Mouse (Mus musculus) mouse embryonic stem cell (cell line): ENCODE results near the gene Olfr644.

Experiments used
- in situ Hi-C, 2 experiments: fragments of 300-500 bp; cut with MboI; formaldehyde crosslinking; loops; 1 replicate in 1 of 2; 3 replicates in 1 of 2; pipeline ENCODE4 v1.14.3; 2019 to 2020; ENCODE audit warnings: low sequenced_read_pairs in 2 of 2, low pct_unique_long_range_greater_than_20kb in 1 of 2, mixed read lengths in 1 of 2; ENCODE audit not compliant: unreplicated experiment in 1 of 2

Olfr644 gene

DNA sequence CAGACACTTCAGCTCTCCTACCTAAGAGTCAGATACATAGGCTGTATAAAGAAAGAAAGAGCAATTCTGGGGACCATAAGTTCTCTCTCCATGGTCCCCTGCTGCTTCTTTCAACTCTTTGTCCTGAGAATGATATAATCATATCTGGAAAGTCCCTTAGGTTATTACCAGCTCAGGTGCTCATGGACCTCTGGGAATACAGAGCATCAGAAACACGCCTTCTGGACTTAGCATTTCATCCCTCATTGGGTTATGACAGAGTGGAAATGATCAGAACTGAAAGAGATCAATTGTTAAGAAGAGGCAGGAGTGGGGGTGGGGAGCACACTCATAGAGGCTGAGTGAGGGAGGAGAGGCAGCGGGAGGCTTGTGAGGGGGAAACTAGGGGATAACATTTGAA is at the start of gene Olfr644:
Olfr644 (minus strand) TSS at position 101 of the 400 bp plus-strand sequence.
- in situ Hi-C loops = no loop called here

DNA sequence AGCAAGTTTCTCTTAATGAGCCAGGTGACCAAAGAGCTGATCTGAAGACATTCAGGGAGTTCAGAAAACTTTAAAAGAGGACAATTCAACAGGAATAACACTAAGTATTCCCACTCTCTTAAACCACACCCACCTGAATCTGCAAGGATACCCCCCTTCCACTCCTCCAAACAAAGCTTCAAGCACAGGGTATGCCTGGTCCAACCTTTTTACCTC is 33.0 kb upstream of the Olfr644 start, which contains the start of gene Olfr646:
Olfr646 (plus strand) TSS at position 117 of the 216 bp plus-strand sequence.
- in situ Hi-C loops = no loop called here

DNA sequence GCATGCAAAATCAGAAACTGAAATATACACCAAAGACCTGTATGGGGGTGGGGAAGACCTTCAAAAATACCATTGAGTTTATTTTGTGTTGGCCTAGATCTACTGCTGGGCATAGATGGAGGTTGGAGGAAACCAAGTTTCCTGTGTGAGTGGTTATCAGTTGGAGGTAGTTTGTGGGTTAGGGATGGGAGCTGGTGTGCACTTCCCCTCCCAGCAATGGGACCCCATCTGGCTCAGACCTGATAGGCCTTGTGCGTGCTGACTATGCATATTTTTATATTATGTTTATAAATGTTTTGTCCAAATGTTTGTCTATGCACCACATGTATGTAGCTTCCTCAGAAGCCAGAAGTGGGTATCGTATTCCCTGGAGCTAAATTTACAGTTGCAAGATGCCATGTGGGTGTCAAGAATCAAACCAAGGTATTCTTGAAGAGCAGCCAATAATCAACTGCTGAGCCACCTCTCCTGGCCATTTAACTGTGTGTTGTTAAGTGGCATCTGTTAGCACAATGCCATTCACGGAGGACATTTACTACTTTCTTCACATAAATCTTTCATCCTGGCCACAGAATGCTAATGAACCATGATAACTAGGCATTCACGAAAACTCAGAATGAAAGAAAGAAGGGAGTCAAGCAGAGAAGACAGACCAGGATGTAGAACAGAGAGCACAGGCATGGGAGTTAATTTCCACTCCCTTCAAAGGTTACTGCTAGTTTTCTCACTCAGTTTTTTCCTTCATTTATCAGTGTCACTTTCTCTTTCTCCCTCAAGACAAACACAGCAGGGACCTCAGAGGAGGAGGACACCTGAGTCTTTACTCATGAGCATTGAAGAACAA is 32.5 kb upstream of the Olfr644 start:
- in situ Hi-C loops = no loop called here

DNA sequence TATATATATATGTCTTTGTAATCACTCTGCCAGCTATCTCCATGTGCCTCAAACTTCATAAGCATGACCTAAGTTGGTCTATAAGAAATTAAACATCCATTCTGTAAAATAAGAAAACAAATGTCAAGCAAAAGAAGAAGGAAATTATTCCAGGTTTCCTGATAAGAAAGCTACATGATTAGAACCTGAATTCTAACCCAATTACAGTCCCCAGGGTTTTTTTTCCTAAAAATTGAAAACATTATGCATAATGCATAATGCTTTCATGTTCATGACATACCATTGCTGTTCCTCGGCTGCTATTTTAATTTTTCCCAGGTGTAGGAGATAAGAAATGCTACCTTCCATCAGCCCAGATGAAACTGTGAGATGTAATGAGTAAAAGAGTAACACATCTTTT is 13.7 kb upstream of the Olfr644 start, which contains the start of gene Olfr645:
Olfr645 (minus strand) TSS at position 101 of the 400 bp plus-strand sequence.
- in situ Hi-C loops = no loop called here

DNA sequence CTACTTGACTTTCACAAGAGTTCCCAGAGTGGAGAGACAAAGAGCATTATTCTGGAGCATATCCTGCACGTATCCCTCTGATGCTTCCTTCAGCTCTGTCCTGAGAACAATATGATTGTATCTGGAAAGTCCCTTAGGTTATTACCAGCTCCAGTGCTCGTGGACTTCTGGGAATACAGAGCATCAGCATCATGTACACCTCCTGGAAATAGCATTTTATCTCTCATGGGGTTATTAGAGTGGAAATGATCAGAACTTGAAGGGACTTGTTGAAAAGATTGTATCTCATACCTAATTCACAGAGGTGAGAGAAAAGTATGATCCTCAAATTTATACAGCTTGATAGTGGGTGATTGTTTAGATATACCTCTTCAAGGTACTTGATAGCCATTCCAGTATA is 10.3 kb downstream of the Olfr644 start, which contains the start of gene 4930516K23Rik:
4930516K23Rik (minus strand) TSS at position 101 of the 400 bp plus-strand sequence.
- in situ Hi-C loops = no loop called here

DNA sequence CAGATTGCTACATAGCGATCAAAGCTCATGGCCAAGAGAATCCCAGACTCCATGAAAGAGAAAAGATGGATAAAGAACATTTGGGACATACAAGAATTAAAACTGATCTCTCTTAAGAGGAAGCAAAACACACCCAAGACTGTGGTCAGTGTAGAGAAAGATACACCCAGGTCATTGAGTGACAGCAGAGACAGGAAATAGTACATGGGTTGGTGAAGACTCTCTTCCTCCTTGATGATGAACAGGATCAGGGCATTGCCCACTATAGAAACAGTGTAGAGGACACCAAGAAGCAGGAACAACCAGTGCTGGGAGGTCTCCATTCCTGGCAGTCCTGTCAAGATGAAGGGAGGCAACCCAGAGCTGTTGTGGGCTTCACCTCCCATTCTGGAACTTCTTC is 12.5 kb downstream of the Olfr644 start:
- in situ Hi-C loops = no loop called here

DNA sequence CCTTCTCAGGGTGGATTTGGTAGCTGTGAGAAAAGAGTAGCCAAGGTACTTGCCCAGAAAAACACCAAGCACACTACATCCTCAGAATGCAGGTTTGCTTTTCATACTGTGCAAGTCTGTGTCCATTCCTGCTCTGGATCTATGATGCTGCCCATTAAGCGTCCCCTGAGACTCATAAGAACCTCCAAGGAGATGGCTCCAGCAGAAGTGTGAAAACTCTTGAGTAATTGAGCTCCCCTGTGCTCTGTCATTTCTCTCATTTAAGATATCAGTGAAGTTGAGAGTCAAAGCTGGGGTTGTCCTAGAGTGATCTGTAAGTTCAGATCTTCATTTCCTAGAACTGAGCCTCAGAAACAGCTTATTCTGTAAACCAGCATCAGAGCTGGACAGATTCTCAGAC is 19.1 kb downstream of the Olfr644 start, which contains the start of gene Olfr642:
Olfr642 (minus strand) TSS at position 101 of the 400 bp plus-strand sequence.
- in situ Hi-C loops = no loop called here

DNA sequence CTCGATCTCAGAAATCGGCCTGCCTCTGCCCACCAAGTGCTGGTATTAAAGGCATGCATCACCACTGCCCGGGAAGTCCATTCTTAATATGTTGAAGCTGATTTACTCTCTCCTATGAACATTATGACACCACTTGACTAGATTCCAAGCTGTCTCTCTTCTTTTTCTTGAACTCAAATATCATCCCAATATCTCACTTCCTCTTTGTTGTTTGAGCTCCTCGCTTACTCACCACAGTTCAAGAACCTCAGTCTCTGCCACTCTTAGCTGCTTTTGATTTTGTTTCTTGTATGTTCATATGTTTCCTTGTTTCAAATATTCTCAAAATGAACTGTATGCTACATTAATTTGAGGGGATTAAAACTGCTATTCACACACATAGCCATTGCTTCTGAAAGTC is 20.9 kb downstream of the Olfr644 start:
- in situ Hi-C loops = no loop called here

DNA sequence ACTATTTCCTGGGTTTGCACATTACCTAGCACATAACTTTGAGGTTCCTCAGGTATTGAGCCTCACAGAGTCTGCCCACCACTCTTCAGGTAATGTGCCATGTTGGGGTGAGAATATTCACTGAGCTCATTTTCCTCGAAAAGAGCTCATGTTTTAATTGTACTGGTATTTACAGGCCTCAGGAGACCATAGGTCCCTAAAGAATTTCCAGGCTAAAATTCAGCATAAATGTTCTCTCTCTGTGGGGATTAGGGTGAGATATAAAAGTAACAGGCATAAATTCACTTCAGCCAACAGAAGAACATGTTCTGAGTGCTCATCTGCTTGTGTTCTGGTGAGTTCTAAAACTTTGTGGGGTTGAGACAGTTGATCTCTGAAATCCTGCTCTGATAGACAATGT is 36.5 kb downstream of the Olfr644 start, which contains the start of gene Olfr641:
Olfr641 (plus strand) TSS at position 301 of the 400 bp plus-strand sequence.
- in situ Hi-C loops = no loop called here

DNA sequence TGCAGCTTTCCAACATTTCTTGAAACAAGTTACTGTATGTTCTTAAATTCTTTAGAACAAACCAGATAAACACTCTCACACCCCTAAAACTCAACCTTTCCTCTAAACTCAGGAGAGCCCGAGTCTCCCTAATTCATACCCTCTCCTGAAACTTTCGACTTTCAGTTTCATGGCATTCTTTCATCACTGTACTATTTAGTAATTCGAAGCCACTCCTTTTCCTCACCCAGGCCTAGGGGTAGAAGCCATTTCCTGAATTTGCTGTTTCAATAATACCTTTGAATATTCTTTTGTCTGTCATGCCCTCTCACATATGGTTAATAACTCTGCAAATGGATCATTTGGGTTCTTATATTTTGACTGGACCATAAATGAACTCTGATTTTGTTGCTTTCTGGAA is 44.7 kb downstream of the Olfr644 start:
- in situ Hi-C loops = no loop called here

DNA sequence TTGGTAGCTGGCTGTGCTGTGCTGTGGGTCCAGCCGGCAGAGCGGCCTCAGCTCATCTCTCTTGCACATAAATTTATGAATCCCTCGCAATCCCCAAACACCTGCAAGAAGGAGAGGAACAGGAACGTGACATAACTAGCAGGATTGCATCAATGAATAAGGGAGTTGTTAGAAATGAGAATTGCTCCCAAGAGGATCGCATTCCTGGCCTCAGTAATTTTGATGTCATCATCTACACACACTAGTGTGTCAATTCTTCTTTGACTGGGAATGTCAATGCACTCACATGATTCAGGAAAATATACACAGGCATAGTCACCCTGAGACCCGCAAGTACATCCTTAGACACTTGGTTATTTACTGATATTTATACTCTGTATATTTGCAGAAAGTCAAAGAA is 46.2 kb downstream of the Olfr644 start, which contains the start of gene Olfr640:
Olfr640 (minus strand) TSS at position 101 of the 400 bp plus-strand sequence.
- in situ Hi-C loops = no loop called here

DNA sequence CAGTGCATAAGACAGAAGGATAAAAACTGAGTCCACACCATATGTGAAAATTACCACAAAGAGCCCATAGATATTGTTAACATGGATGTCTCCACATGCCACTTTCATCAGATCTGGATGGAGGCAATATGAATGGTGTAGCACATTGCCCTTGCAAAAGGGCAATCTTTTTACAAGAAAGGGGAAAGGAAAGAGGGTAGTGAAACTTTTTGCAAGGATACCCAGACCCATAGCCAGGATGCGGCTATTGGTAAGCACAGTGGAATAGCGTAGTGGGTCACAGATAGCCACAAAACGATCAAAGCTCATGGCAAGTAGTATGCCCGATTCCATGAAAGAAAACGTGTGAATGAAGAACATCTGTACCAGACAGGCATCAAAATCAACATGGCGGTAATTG is 50.0 kb downstream of the Olfr644 start:
- in situ Hi-C loops = no loop called here

DNA sequence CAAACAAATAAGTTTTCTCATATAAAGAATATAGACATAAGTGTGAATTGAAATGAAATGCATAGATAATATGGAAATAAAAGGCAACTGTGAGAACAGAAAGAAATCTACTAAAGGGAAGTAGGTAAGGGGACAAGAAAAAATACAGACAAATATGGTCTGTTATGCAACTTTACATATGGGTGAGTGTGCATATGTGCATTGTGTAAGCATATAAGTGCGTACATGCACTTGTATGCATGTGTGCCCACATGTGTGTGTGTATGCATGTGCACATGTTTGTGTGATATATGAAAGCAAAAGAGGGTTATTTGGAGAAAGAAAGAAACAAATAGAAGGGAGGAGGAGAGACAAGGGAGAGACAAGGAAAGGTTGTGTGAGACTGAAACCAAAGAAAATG is 52.7 kb downstream of the Olfr644 start:
- in situ Hi-C loops = no loop called here

DNA sequence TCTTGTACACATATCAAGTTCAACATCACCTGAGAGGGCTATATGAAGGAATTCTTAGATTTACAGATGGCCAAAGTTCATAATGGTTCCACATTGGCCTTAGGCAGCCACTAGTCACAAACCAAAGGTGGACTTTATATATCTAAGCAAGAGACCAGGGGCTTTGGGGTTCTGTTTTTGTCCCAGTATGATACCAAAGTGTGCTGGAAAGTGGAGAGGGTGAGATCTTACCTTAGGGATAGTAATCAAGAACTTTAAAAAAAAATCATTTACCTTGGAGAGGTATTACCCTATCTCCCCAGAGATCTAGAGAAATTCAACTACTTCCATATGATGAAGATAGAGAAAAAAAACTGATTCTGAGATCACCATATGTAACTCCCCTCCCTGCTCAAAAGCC is 54.5 kb downstream of the Olfr644 start, which contains the start of gene Olfr639:
Olfr639 (minus strand) TSS at position 101 of the 400 bp plus-strand sequence.
- in situ Hi-C loops = no loop called here
